Mouse (Mus musculus) E14TG2a.4 (cell line): ENCODE measurements around the gene Atp2b4.

Experiments
- H3K27me3 ChIP-seq: 2 replicates; pipeline ENCODE4 v1.6.1; 2014; ENCODE audit warnings: low read length, control low read depth; ENCODE audit not compliant: insufficient read depth
- H3K36me3 ChIP-seq: 2 replicates; pipeline ENCODE4 v1.6.1; 2014; ENCODE audit warnings: low read length, control low read depth; ENCODE audit not compliant: insufficient read depth
- H3K4me1 ChIP-seq: replicated peaks from 2 replicates; pipeline ENCODE4 v1.6.1; 2014; ENCODE audit warnings: low read depth, low read length, control low read depth
- H3K4me3 ChIP-seq: replicated peaks from 2 replicates; pipeline ENCODE4 v1.5.1; 2014; ENCODE audit warnings: mild to moderate bottlenecking, low read length
- H3K9me3 ChIP-seq: 2 replicates; pipeline ENCODE4 v1.6.1; 2014; ENCODE audit warnings: low read length, control low read depth
- CTCF ChIP-seq: conservative IDR thresholded peaks from 2 replicates; pipeline ENCODE4 v1.5.1; 2014; ENCODE audit warnings: low read length
- NANOG ChIP-seq: IDR thresholded peaks from 2 replicates; pipeline ENCODE4 v1.6.1; 2014; ENCODE audit warnings: borderline replicate concordance, low read length, mixed read lengths
- POU5F1 ChIP-seq: IDR thresholded peaks from 2 replicates; pipeline ENCODE4 v1.6.1; 2014; ENCODE audit warnings: low read length, borderline replicate concordance

Gene Atp2b4

GRCm38 (mm10) chr1:133732814-133733213, 68.0 kb downstream of the Atp2b4 start:
- no peak for TF ChIP-seq POU5F1
- TF ChIP-seq NANOG = no peak
- no peak for TF ChIP-seq CTCF
- Histone ChIP-seq H3K36me3 (peaks cover 13% of the 10 kb centered on the region; the same call in 1 of the 2 replicates), H3K9me3 (no peaks in the 10 kb centered on the region), H3K4me1 (peaks cover 29% of the 10 kb centered on the region), H3K4me3 (no peak overlapping the region), H3K27me3 (peaks cover 42% of the 10 kb centered on the region)

- H3K36me3 ChIP-seq = peaks cover 13% of the 10 kb centered on the region; the same call in 1 of the 2 replicates
- H3K4me3 ChIP-seq = no peak overlapping the region
- peaks cover 8% of the 10 kb centered on the region; the same call in 1 of the 2 replicates for H3K27me3 ChIP-seq
- peaks cover 18% of the 10 kb centered on the region for H3K4me1 ChIP-seq
- TF ChIP-seq CTCF = no peak
- TF ChIP-seq NANOG = no peak
- TF ChIP-seq POU5F1 = no peak
- no peaks in the 10 kb centered on the region for H3K9me3 ChIP-seq
Observed at GRCm38 (mm10) chr1:133728339-133728738, 72.5 kb downstream of the Atp2b4 start.

GRCm38 (mm10) chr1:133720342-133720741, 80.5 kb downstream of the Atp2b4 start:
- no peaks in the 10 kb centered on the region for H3K27me3 ChIP-seq
- TF ChIP-seq POU5F1 = no peak
- TF ChIP-seq CTCF = no peak
- TF ChIP-seq NANOG = no peak
- 0 out of 2 replicates have a peak, but pooled peaks cover under 1% of the 10 kb centered on the region for H3K36me3 ChIP-seq
- peaks cover 4% of the 10 kb centered on the region for H3K4me1 ChIP-seq
- H3K9me3 ChIP-seq = no peaks in the 10 kb centered on the region
- H3K4me3 ChIP-seq = no peak overlapping the region

GRCm38 (mm10) chr1:133718786-133719185, 82.1 kb downstream of the Atp2b4 start:
- Histone ChIP-seq H3K4me1 (peaks cover 4% of the 10 kb centered on the region), H3K4me3 (no peak overlapping the region), H3K36me3 (0 out of 2 replicates have a peak, but pooled peaks cover 7% of the 10 kb centered on the region), H3K27me3 (no peaks in the 10 kb centered on the region), H3K9me3 (no peaks in the 10 kb centered on the region)
- TF ChIP-seq POU5F1 = no peak
- TF ChIP-seq NANOG = no peak
- no peak for TF ChIP-seq CTCF

GRCm38 (mm10) chr1:133718296-133718695, 82.5 kb downstream of the Atp2b4 start:
- TF ChIP-seq CTCF (no peak), NANOG (no peak), POU5F1 (no peak)
- H3K27me3 ChIP-seq = no peaks in the 10 kb centered on the region
- H3K4me1 ChIP-seq = peaks cover 6% of the 10 kb centered on the region
- 0 out of 2 replicates have a peak, but pooled peaks cover 7% of the 10 kb centered on the region for H3K36me3 ChIP-seq
- H3K4me3 ChIP-seq = no peak overlapping the region
- H3K9me3 ChIP-seq = no peaks in the 10 kb centered on the region

GRCm38 (mm10) chr1:133716464-133716863, 84.4 kb downstream of the Atp2b4 start:
- Histone ChIP-seq H3K36me3 (0 out of 2 replicates have a peak, but pooled peaks cover 7% of the 10 kb centered on the region), H3K4me1 (peaks cover 25% of the 10 kb centered on the region), H3K4me3 (no peak overlapping the region), H3K27me3 (no peaks in the 10 kb centered on the region), H3K9me3 (no peaks in the 10 kb centered on the region)
- TF ChIP-seq CTCF (peak; percentile 85), NANOG (no peak), POU5F1 (no peak)

GRCm38 (mm10) chr1:133715191-133715590, 85.7 kb downstream of the Atp2b4 start:
- Histone ChIP-seq H3K36me3 (0 out of 2 replicates have a peak, but pooled peaks cover 7% of the 10 kb centered on the region), H3K9me3 (no peaks in the 10 kb centered on the region), H3K4me1 (peaks cover 36% of the 10 kb centered on the region), H3K4me3 (no peak overlapping the region), H3K27me3 (no peaks in the 10 kb centered on the region)
- TF ChIP-seq CTCF (no peak), POU5F1 (no peak), NANOG (no peak)

- 0 out of 2 replicates have a peak, but pooled peaks cover 7% of the 10 kb centered on the region for H3K36me3 ChIP-seq
- H3K4me1 ChIP-seq = peaks cover 49% of the 10 kb centered on the region
- no peak overlapping the region for H3K4me3 ChIP-seq
- no peaks in the 10 kb centered on the region for H3K9me3 ChIP-seq
- no peak for TF ChIP-seq CTCF
- TF ChIP-seq NANOG = no peak
- TF ChIP-seq POU5F1 = no peak
- no peaks in the 10 kb centered on the region for H3K27me3 ChIP-seq
Observed at GRCm38 (mm10) chr1:133713009-133713370, 87.9 kb downstream of the Atp2b4 start.
